Mouse (Mus musculus): ENCODE results near the gene Muc2. TPM values are rescaled to one million over a fixed set of nuclear protein-coding genes. Genes with fewer than 3 reads are reported as not detected.

Muc2 gene
- polyA plus RNA-seq (2015; fragmentation: Nextera tagmentation; extraction: Ambion mirVana) = 167 and 175 TPM in 2 replicates

GRCm38 (mm10) chr7:141690040-141690439, at the start of gene Muc2:
Gene Muc2 (plus strand): TSS chr7:141690340.
- no peak within 1 kb of the TSS for H3K4me2 ChIP-seq (replicated peaks; ENCODE audit: low read depth)
- no peak within 1 kb of the TSS for H3K27ac ChIP-seq (ENCODE audit: low read depth, low read length)
- TF ChIP-seq CTCF (IDR thresholded peaks at IDR 0.05; ENCODE audit: low read depth) = no peak
- no peaks in the 10 kb centered on the region for H3K36me3 ChIP-seq (ENCODE audit: control insufficient read depth, insufficient read depth)
- H3K4me3 ChIP-seq (ENCODE audit: low read depth, low read length) = no peak within 1 kb of the TSS
- no peaks in the 10 kb centered on the region for H3K4me1 ChIP-seq (replicated peaks; ENCODE audit: control insufficient read depth, insufficient read depth, low read length)
- no peaks in the 10 kb centered on the region for H3K9me3 ChIP-seq (ENCODE audit: control insufficient read depth)
- ATAC-seq = no peak; the same call in 1 of the 2 replicates
- H3K27me3 ChIP-seq (replicated peaks; ENCODE audit: control insufficient read depth, insufficient read depth, low read length) = peaks cover 4% of the 10 kb centered on the region; the same call in 1 of the 2 replicates
- 53% methylated on average over 8 of the region's 8 CpGs for WGBS
- no peak within 1 kb of the TSS for H3K9ac ChIP-seq (ENCODE audit: low read depth, low read length)

DNA sequence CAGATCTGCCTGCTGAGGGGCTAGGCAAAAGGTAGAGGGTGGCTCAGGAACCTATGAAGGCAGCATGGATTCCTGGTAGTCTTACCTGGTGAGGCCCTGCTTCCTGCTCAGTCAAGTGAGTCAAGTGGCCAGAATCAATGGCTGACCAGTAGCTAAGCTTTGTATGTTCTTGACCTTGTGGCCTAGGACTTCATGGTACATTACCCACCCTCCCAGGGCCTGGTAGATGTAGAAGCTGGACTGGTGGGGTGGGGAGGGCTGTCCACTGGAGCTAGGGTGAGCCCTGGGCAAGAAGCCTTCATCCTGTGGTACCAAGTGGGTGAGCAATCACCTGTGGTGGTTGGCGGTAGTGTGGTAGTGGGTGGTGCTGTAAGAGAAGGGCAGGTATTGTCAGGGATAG, 47.8 kb upstream of the Muc2 start:
- Histone ChIP-seq H3K36me3 (ENCODE audit: control insufficient read depth, insufficient read depth) (no peaks in the 10 kb centered on the region), H3K4me3 (ENCODE audit: low read depth, low read length) (no peak overlapping the region), H3K27me3 (replicated peaks; ENCODE audit: control insufficient read depth, insufficient read depth, low read length) (no peaks in the 10 kb centered on the region), H3K9ac (ENCODE audit: low read depth, low read length) (no peak overlapping the region), H3K4me2 (replicated peaks; ENCODE audit: low read depth) (no peak overlapping the region), H3K4me1 (replicated peaks; ENCODE audit: control insufficient read depth, insufficient read depth, low read length) (no peaks in the 10 kb centered on the region), H3K9me3 (ENCODE audit: control insufficient read depth) (no peaks in the 10 kb centered on the region), H3K27ac (ENCODE audit: low read depth, low read length) (no peak overlapping the region)
- ATAC-seq = no peak
- no peak for TF ChIP-seq CTCF (IDR thresholded peaks at IDR 0.05; ENCODE audit: low read depth)
- 89% methylated on average over 1 of the region's 1 CpGs for WGBS

DNA sequence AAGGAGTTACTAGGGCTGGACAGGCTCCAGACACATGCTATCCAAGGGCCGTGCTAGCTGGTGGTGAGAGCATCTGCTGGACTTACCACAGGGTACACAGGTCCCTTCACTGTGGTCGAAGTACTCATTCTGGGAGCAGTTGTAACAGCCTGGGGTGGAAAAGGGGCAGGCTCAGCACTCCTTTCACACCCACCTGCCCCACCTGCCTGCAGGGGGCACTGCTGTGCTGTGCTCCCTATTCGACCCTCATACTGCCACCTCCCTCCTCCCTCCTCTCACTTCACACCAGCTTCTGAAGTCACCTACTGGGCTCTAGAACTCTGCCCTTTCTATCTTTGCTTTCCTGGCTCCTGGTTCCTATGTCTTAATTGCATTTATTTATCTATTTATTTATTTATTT, 47.0 kb upstream of the Muc2 start:
- TF ChIP-seq CTCF (IDR thresholded peaks at IDR 0.05; ENCODE audit: low read depth) = peak; percentile 67
- 54% methylated on average over 3 of the region's 3 CpGs for WGBS
- H3K9me3 ChIP-seq (ENCODE audit: control insufficient read depth) = no peaks in the 10 kb centered on the region
- ATAC-seq = no peak
- H3K27ac ChIP-seq (ENCODE audit: low read depth, low read length) = no peak overlapping the region
- no peak overlapping the region for H3K4me3 ChIP-seq (ENCODE audit: low read depth, low read length)
- no peaks in the 10 kb centered on the region for H3K4me1 ChIP-seq (replicated peaks; ENCODE audit: control insufficient read depth, insufficient read depth, low read length)
- no peak overlapping the region for H3K4me2 ChIP-seq (replicated peaks; ENCODE audit: low read depth)
- H3K9ac ChIP-seq (ENCODE audit: low read depth, low read length) = no peak overlapping the region
- no peaks in the 10 kb centered on the region for H3K27me3 ChIP-seq (replicated peaks; ENCODE audit: control insufficient read depth, insufficient read depth, low read length)
- H3K36me3 ChIP-seq (ENCODE audit: control insufficient read depth, insufficient read depth) = no peaks in the 10 kb centered on the region

DNA sequence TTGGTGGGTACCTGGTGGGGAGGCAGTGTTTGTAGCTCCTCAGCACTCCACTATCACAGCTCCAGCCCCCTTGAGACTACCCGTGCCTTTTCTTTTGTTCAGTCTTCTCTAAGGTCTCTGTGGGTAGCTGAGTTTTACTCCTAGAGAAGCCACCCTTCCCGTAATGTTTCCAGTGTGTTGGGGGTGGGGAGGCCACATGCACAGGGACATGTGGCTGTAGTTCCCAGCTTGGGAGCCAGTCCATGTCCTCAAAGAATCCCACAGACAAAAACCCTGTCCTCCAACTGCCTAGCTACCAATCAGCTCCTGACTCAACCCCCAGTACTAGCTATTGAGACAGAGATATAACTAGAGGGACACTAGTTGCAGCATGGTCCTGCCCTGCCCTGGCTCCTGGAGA, 43.1 kb upstream of the Muc2 start:
- no peak for ATAC-seq
- no peak for TF ChIP-seq CTCF (IDR thresholded peaks at IDR 0.05; ENCODE audit: low read depth)
- no peaks in the 10 kb centered on the region for H3K27me3 ChIP-seq (replicated peaks; ENCODE audit: control insufficient read depth, insufficient read depth, low read length)
- no peak overlapping the region for H3K9ac ChIP-seq (ENCODE audit: low read depth, low read length)
- no peaks in the 10 kb centered on the region for H3K36me3 ChIP-seq (ENCODE audit: control insufficient read depth, insufficient read depth)
- 65% methylated on average over 2 of the region's 2 CpGs for WGBS
- H3K27ac ChIP-seq (ENCODE audit: low read depth, low read length) = no peak overlapping the region
- no peaks in the 10 kb centered on the region for H3K9me3 ChIP-seq (ENCODE audit: control insufficient read depth)
- H3K4me3 ChIP-seq (ENCODE audit: low read depth, low read length) = no peak overlapping the region
- no peak overlapping the region for H3K4me2 ChIP-seq (replicated peaks; ENCODE audit: low read depth)
- no peaks in the 10 kb centered on the region for H3K4me1 ChIP-seq (replicated peaks; ENCODE audit: control insufficient read depth, insufficient read depth, low read length)

DNA sequence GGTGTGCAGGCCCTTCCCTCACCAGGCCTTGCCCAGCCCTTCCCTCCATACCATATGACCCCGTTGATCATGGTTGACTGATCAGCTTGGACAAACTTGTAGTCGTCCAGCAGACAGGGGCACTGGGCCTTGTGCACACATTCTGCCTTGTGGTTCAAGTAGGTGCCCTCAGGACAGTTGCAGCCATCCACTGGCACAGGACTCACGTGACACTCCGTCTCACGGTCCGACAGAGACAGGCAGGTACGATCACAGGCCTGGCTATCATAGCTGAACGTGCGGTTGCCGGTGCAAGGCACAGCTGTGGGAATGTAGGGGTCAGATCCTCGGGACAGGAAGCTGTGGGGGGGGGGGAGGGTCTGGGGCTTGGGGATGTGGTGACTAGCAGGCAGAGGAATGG, 42.3 kb upstream of the Muc2 start:
- Histone ChIP-seq H3K9me3 (ENCODE audit: control insufficient read depth) (no peaks in the 10 kb centered on the region), H3K27ac (ENCODE audit: low read depth, low read length) (no peak overlapping the region), H3K27me3 (replicated peaks; ENCODE audit: control insufficient read depth, insufficient read depth, low read length) (no peaks in the 10 kb centered on the region), H3K4me3 (ENCODE audit: low read depth, low read length) (no peak overlapping the region), H3K9ac (ENCODE audit: low read depth, low read length) (no peak overlapping the region), H3K4me1 (replicated peaks; ENCODE audit: control insufficient read depth, insufficient read depth, low read length) (no peaks in the 10 kb centered on the region), H3K4me2 (replicated peaks; ENCODE audit: low read depth) (no peak overlapping the region), H3K36me3 (ENCODE audit: control insufficient read depth, insufficient read depth) (no peaks in the 10 kb centered on the region)
- no peak for TF ChIP-seq CTCF (IDR thresholded peaks at IDR 0.05; ENCODE audit: low read depth)
- 73% methylated on average over 11 of the region's 11 CpGs for WGBS
- no peak for ATAC-seq

DNA sequence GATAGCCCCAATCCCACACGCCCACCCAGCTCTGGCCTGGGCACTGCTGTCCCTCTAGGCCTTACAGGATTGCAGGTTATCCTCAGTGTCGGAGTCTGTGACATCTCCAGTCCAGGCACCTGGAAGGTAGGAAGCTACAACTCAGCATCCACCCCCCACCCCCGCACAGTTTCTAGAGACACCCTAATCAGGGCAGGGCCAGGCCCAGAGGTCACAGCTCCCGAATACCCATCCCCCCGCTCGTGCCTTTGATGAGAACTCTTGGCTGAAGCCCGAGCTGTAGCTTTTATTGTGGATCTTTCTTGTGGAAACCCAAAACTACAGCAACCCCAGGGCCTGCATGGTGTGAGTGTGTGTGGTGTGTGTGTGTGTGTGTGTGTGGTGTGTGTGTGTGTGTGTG, 37.9 kb upstream of the Muc2 start:
- ATAC-seq = no peak

DNA sequence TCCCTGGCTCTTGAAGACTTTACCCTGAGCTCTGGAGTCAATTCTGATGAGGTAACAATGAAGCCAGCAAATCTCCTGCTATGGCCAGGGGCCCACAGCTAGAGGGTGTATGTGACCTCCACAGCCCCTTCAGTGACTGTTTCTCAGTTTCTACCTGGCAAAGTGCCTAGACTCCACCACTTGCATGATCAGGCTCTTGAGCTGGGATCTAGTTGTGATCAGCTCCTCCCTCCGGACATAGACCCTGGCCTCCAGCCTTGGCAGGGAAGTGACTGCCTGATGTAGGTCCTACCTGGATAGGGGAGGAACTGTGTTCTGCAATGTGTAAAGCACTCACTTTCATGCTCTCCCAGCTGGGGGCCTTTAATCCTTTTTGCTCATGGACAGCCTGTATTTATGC, 29.8 kb upstream of the Muc2 start:
- Histone ChIP-seq H3K27ac (ENCODE audit: low read depth, low read length) (no peak overlapping the region), H3K4me3 (ENCODE audit: low read depth, low read length) (no peak overlapping the region), H3K9ac (ENCODE audit: low read depth, low read length) (no peak overlapping the region), H3K36me3 (ENCODE audit: control insufficient read depth, insufficient read depth) (no peaks in the 10 kb centered on the region), H3K4me2 (replicated peaks; ENCODE audit: low read depth) (no peak overlapping the region), H3K9me3 (ENCODE audit: control insufficient read depth) (no peaks in the 10 kb centered on the region), H3K4me1 (replicated peaks; ENCODE audit: control insufficient read depth, insufficient read depth, low read length) (no peaks in the 10 kb centered on the region), H3K27me3 (replicated peaks; ENCODE audit: control insufficient read depth, insufficient read depth, low read length) (no peaks in the 10 kb centered on the region)
- WGBS = 78% methylated on average over 1 of the region's 1 CpGs
- ATAC-seq = no peak
- TF ChIP-seq CTCF (IDR thresholded peaks at IDR 0.05; ENCODE audit: low read depth) = no peak

More for the DNA sequence above, 37.9 kb upstream of the Muc2 start:
- Histone ChIP-seq H3K4me1 (replicated peaks; ENCODE audit: control insufficient read depth, insufficient read depth, low read length) (no peaks in the 10 kb centered on the region), H3K27ac (ENCODE audit: low read depth, low read length) (no peak overlapping the region), H3K36me3 (ENCODE audit: control insufficient read depth, insufficient read depth) (no peaks in the 10 kb centered on the region), H3K4me3 (ENCODE audit: low read depth, low read length) (no peak overlapping the region), H3K4me2 (replicated peaks; ENCODE audit: low read depth) (no peak overlapping the region), H3K27me3 (replicated peaks; ENCODE audit: control insufficient read depth, insufficient read depth, low read length) (no peaks in the 10 kb centered on the region), H3K9ac (ENCODE audit: low read depth, low read length) (no peak overlapping the region), H3K9me3 (ENCODE audit: control insufficient read depth) (no peaks in the 10 kb centered on the region)
- 50% methylated on average over 7 of the region's 7 CpGs for WGBS
- no peak for TF ChIP-seq CTCF (IDR thresholded peaks at IDR 0.05; ENCODE audit: low read depth)
